Mouse (Mus musculus) forebrain, postnatal 0 days (tissue): ENCODE measurements around the gene E4f1. TPM values are rescaled to one million over a fixed set of nuclear protein-coding genes. Genes with fewer than 3 reads are reported as not detected.

ENCODE experiments used
- ATAC-seq: fragments of 200-750 bp; cut with Nextera tagmentation; 2 replicates; pipeline ENCODE4 v1.8.0; 2017; ENCODE audit warnings: mild to moderate bottlenecking, moderate library complexity
- DNase-seq: peaks from one replicate; pipeline ENCODE4 v3.0.0-alpha.2; 2015
- H3K27ac ChIP-seq: fragments of 300-500 bp; sonication (generic); 2 replicates; pipeline ENCODE4 v1.5.1; 2014; ENCODE audit warnings: low read depth, mild to moderate bottlenecking, antibody characterized with exemption, low read length, moderate library complexity, mixed read lengths
- H3K27me3 ChIP-seq: fragments of 300-500 bp; sonication (generic); 2 replicates; pipeline ENCODE4 v1.6.1; 2014; ENCODE audit warnings: mild to moderate bottlenecking, low read length, mixed read lengths; ENCODE audit not compliant: insufficient read depth
- H3K36me3 ChIP-seq: fragments of 300-500 bp; sonication (generic); 2 replicates; pipeline ENCODE4 v1.6.1; 2014; ENCODE audit warnings: mild to moderate bottlenecking, moderate library complexity; ENCODE audit not compliant: insufficient read depth
- H3K4me1 ChIP-seq: fragments of 300-500 bp; sonication (generic); 2 replicates; pipeline ENCODE4 v1.6.1; 2014; ENCODE audit warnings: antibody characterized with exemption; ENCODE audit not compliant: insufficient read depth
- H3K4me2 ChIP-seq: fragments of 300-500 bp; sonication (generic); 2 replicates; pipeline ENCODE4 v1.6.1; 2014; ENCODE audit warnings: low read depth, mild to moderate bottlenecking, moderate library complexity
- H3K4me3 ChIP-seq: fragments of 300-500 bp; sonication (generic); 2 replicates; pipeline ENCODE4 v1.5.1; 2014; ENCODE audit warnings: low read depth, low read length, mixed read lengths
- H3K9ac ChIP-seq: fragments of 300-500 bp; sonication (generic); 2 replicates; pipeline ENCODE4 v1.6.1; 2014; ENCODE audit warnings: mild to moderate bottlenecking
- H3K9me3 ChIP-seq: fragments of 300-500 bp; sonication (generic); 2 replicates; pipeline ENCODE4 v1.6.1; 2016; ENCODE audit warnings: low read length
- CTCF ChIP-seq: sonication (generic); IDR thresholded peaks from 2 replicates; pipeline ENCODE4 v1.5.1; 2016; ENCODE audit warnings: antibody characterized with exemption, control low read depth, low read depth
- WGBS: fragments of 180-500 bp; shearing (Covaris S2); extraction: QIAGEN DNeasy Blood & Tissue Kit; methylation state at CpG from one replicate; pipeline ENCODE4 v1.1.7; 2014; 5-methylcytosine and 5-hydroxymethylcytosine counted together
- polyA plus RNA-seq: library from polyadenylated mRNA; unstranded; fragments of >200 nt; fragmentation: Nextera tagmentation; extraction: Ambion mirVana; gene quantifications from 2 replicates; pipeline ENCODE4 v1.2.1, GENCODE M21; 2015
- total RNA-seq: library from RNA; depleted of rRNA; stranded (reverse); fragments of >200 nt; gene quantifications from 2 replicates; pipeline ENCODE4 v1.2.3, GENCODE M21; 2014; rRNA removed

The E4f1 gene
- total and polyA plus RNA-seq, 2 experiments from 2014 or later, result 25.6 to 37.5 TPM

DNA sequence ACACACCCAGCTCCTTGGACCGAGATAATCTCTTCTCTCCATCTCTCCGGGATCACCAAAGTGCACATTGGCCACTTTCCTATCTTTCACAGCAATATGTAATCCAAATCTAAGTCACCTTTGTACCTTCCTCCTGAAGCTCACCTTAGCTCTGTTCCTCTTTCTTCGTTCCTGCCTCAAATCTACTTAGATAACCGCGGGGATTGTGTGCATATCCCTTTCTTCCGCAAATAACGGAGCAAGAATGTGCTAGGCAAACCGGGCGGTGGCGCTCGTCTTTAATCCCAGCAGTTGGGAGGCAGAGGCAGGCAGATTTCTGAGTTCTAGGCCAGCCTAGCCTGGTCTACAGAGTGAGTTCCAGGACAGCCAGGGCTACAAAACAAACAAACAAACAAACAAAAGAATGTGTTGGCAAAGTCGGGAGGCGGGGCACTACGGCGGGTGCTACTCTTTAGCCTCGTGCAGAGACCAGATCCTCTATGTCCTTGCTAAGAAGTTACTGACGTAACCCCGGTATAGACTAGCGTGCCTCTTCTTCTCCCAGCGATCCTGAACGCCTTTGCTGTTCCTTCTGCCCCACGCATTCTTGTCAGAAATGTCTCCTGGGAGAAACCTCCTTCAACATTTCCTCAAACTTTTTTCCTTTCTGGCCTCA lies 56.4 kb downstream of the E4f1 start:
- Histone ChIP-seq H3K9me3 (no peaks in the 10 kb centered on the region), H3K9ac (peak overlapping the region; percentile 39), H3K4me2 (peak overlapping the region; percentile 80), H3K4me3 (peak overlapping the region; percentile 59), H3K27me3 (no peaks in the 10 kb centered on the region), H3K36me3 (peaks cover 48% of the 10 kb centered on the region), H3K27ac (peak overlapping the region; percentile 91), H3K4me1 (peaks cover 10% of the 10 kb centered on the region; the same call in 1 of the 2 replicates)
- DNase-seq (no peak), ATAC-seq (peak; percentile 2; the same call in 1 of the 2 replicates)
- 33% methylated on average over 22 of the region's 22 CpGs for WGBS
- no peak for TF ChIP-seq CTCF

DNA sequence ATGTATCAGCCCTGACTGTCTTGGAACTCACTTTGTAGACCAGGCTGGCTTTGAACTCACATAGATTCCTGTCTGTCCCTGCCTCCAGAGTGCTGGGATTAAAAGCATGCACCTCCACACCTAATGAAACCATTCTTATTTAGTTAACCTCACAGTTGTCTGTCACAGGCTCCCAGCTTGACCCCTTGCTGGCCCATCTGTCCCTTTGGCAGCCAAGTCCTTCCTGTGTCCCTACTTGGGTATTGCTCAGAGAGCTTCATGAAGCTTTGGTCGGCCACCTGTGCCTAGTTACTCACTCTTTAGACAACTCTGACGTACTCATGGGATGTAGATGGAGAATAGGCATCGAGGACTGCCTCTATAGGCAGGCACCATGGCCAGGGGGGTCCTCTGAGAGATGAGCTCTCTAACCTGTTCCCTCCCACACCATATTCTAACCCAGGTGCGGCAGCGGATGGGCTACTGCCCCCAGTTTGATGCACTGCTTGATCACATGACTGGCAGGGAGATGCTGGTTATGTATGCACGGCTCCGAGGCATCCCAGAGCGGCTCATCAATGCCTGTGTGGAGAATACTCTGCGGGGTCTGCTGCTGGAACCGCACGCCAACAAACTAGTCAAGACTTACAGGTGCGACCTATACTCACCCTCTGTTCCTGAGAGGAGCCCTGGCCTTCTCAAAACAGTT lies 62.9 kb downstream of the E4f1 start:
- Histone ChIP-seq H3K27me3 (no peaks in the 10 kb centered on the region), H3K4me3 (no peak overlapping the region), H3K9ac (no peak overlapping the region), H3K4me2 (no peak overlapping the region), H3K36me3 (peaks cover 74% of the 10 kb centered on the region), H3K9me3 (no peaks in the 10 kb centered on the region), H3K4me1 (no peaks in the 10 kb centered on the region), H3K27ac (no peak overlapping the region)
- 88% methylated on average over 12 of the region's 12 CpGs for WGBS
- TF ChIP-seq CTCF, result no peak
- DNase-seq (no peak), ATAC-seq (no peak)

DNA sequence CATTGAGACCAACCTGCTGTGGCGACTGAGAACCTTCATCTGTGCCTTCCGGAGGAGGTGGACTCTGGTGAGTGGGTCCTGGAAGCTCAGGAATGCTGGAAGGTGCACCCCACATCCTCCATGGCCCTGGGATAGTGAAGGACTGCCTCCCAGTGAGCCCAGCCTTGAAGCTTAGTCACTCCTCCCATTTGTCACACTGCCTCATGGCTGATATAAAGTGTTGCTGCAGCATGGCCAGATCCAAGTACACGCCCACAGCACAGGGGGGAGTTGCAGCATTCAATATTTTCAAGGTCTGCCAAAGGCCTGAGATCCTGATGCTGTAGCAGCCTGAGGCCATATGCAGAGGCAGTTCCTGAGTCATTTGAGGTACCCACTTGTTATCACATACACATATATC lies 67.7 kb downstream of the E4f1 start:
- Histone ChIP-seq H3K9ac (no peak overlapping the region), H3K4me3 (no peak overlapping the region), H3K27me3 (no peaks in the 10 kb centered on the region), H3K4me1 (no peaks in the 10 kb centered on the region), H3K27ac (no peak overlapping the region), H3K4me2 (no peak overlapping the region), H3K9me3 (no peaks in the 10 kb centered on the region), H3K36me3 (peaks cover 87% of the 10 kb centered on the region)
- no peak for DNase-seq
- ATAC-seq, result no peak
- no peak for TF ChIP-seq CTCF
- 85% methylated on average over 3 of the region's 3 CpGs for WGBS

DNA sequence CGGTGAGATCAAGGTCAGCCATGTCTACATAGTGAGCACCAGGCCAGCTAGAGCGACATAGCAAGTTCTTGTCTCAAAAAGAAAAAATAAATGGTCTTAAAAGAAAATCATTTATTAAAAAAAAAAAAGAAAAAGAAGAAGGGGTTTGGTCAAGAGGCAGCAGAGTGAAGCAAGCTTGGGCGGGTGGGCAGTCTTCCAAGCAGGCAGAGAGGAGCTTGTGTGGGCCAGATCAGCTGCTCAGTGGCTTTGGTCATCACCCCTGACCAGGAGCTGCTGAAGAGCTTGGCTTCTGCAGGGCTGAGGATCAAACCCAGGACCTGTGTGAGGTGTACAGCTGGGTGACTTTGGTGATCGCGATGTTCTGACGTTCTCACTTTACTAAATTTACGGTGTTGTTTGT lies 75.7 kb downstream of the E4f1 start:
- ATAC-seq (no peak), DNase-seq (no peak)
- Histone ChIP-seq H3K4me1 (no peaks in the 10 kb centered on the region), H3K27me3 (no peaks in the 10 kb centered on the region), H3K27ac (no peak overlapping the region), H3K36me3 (peaks cover 72% of the 10 kb centered on the region), H3K4me3 (no peak overlapping the region), H3K4me2 (no peak overlapping the region), H3K9me3 (no peaks in the 10 kb centered on the region), H3K9ac (no peak overlapping the region)
- no peak for TF ChIP-seq CTCF
- WGBS, result 91% methylated on average over 7 of the region's 7 CpGs

Other genes with a start within 250 kb of the E4f1 start
- gene Tedc2, start 249.5 kb downstream of the E4f1 start, total RNA-seq, result 19.7 and 20.1 TPM in 2 replicates
- gene Tedc2, start 249.5 kb downstream of the E4f1 start, polyA plus RNA-seq, result 9.6 and 10.0 TPM in 2 replicates
- gene Ccnf, start 218.8 kb downstream of the E4f1 start, total RNA-seq, result 6.2 and 7.4 TPM in 2 replicates
- 4.1 and 6.9 TPM in 2 replicates for gene Ccnf, start 218.8 kb downstream of the E4f1 start, polyA plus RNA-seq
- 0.38 and 0.62 TPM in 2 replicates for gene Abca17, start 119.2 kb downstream of the E4f1 start, total RNA-seq
- 0.70 and 0.86 TPM in 2 replicates for gene Abca17, start 119.2 kb downstream of the E4f1 start, polyA plus RNA-seq
- 53.0 and 71.2 TPM in 2 replicates for gene Abca3, start 118.4 kb downstream of the E4f1 start, total RNA-seq
- 15.5 and 22.9 TPM in 2 replicates for gene Abca3, start 118.4 kb downstream of the E4f1 start, polyA plus RNA-seq
- 289 and 291 TPM in 2 replicates for gene Rnps1, start 55.7 kb downstream of the E4f1 start, total RNA-seq
- 361 and 363 TPM in 2 replicates for gene Rnps1, start 55.7 kb downstream of the E4f1 start, polyA plus RNA-seq
- 20.2 and 22.0 TPM in 2 replicates for gene Eci1, start 43.7 kb downstream of the E4f1 start, total RNA-seq
- gene Eci1, start 43.7 kb downstream of the E4f1 start, polyA plus RNA-seq, result 23.3 and 30.0 TPM in 2 replicates
- gene Dnase1l2, start 27.2 kb downstream of the E4f1 start, total RNA-seq, result 4.7 and 6.2 TPM in 2 replicates
- 0.82 and 0.92 TPM in 2 replicates for gene Dnase1l2, start 27.2 kb downstream of the E4f1 start, polyA plus RNA-seq
- gene Pgp, start 79 bp upstream of the E4f1 start, total RNA-seq, result 37.8 and 39.5 TPM in 2 replicates
- gene Pgp, start 79 bp upstream of the E4f1 start, polyA plus RNA-seq, result 68.1 and 72.5 TPM in 2 replicates
- gene Bricd5, start 3.6 kb upstream of the E4f1 start, total RNA-seq, result 1.2 and 2.0 TPM in 2 replicates
- 1.6 and 4.3 TPM in 2 replicates for gene Bricd5, start 3.6 kb upstream of the E4f1 start, polyA plus RNA-seq
- gene Mlst8, start 8.8 kb upstream of the E4f1 start, total RNA-seq, result 36.5 and 45.5 TPM in 2 replicates
- 23.9 and 28.2 TPM in 2 replicates for gene Mlst8, start 8.8 kb upstream of the E4f1 start, polyA plus RNA-seq
- gene Caskin1, start 18.3 kb upstream of the E4f1 start, total RNA-seq, result 90.0 and 113 TPM in 2 replicates
- gene Caskin1, start 18.3 kb upstream of the E4f1 start, polyA plus RNA-seq, result 14.9 and 25.3 TPM in 2 replicates
- 145 and 168 TPM in 2 replicates for gene Traf7, start 57.6 kb upstream of the E4f1 start, total RNA-seq
- 81.4 and 82.0 TPM in 2 replicates for gene Traf7, start 57.6 kb upstream of the E4f1 start, polyA plus RNA-seq
- gene Rab26, start 63.9 kb upstream of the E4f1 start, total RNA-seq, result 5.0 and 7.1 TPM in 2 replicates
- gene Rab26, start 63.9 kb upstream of the E4f1 start, polyA plus RNA-seq, result 10.1 and 12.4 TPM in 2 replicates
- gene Pkd1, start 79.5 kb upstream of the E4f1 start, total RNA-seq, result 48.9 and 58.8 TPM in 2 replicates
- gene Pkd1, start 79.5 kb upstream of the E4f1 start, polyA plus RNA-seq, result 4.9 and 8.9 TPM in 2 replicates
- gene Tsc2, start 162.3 kb upstream of the E4f1 start, total RNA-seq, result 81.2 and 92.6 TPM in 2 replicates
- 44.2 and 56.2 TPM in 2 replicates for gene Tsc2, start 162.3 kb upstream of the E4f1 start, polyA plus RNA-seq
- 10.1 and 10.2 TPM in 2 replicates for gene Nthl1, start 162.4 kb upstream of the E4f1 start, total RNA-seq
- 8.6 and 9.8 TPM in 2 replicates for gene Nthl1, start 162.4 kb upstream of the E4f1 start, polyA plus RNA-seq
- 43.5 and 54.5 TPM in 2 replicates for gene Slc9a3r2, start 180.0 kb upstream of the E4f1 start, total RNA-seq
- 42.0 and 48.3 TPM in 2 replicates for gene Slc9a3r2, start 180.0 kb upstream of the E4f1 start, polyA plus RNA-seq
- not detected in 2 replicates for gene Npw, start 188.1 kb upstream of the E4f1 start, total RNA-seq
- gene Npw, start 188.1 kb upstream of the E4f1 start, polyA plus RNA-seq, result 0.64 and 0.96 TPM in 2 replicates
- 31.2 and 41.5 TPM in 2 replicates for gene Zfp598, start 199.4 kb upstream of the E4f1 start, total RNA-seq
- 14.6 and 15.0 TPM in 2 replicates for gene Zfp598, start 199.4 kb upstream of the E4f1 start, polyA plus RNA-seq
- 218 and 221 TPM in 2 replicates for gene Syngr3, start 219.6 kb upstream of the E4f1 start, total RNA-seq
- 255 and 290 TPM in 2 replicates for gene Syngr3, start 219.6 kb upstream of the E4f1 start, polyA plus RNA-seq
- gene Gfer, start 225.8 kb upstream of the E4f1 start, total RNA-seq, result 34.5 and 34.7 TPM in 2 replicates
- 35.4 and 38.0 TPM in 2 replicates for gene Gfer, start 225.8 kb upstream of the E4f1 start, polyA plus RNA-seq
- gene Noxo1, start 225.9 kb upstream of the E4f1 start, total RNA-seq, result 3.8 and 4.5 TPM in 2 replicates
- 1.4 and 2.5 TPM in 2 replicates for gene Noxo1, start 225.9 kb upstream of the E4f1 start, polyA plus RNA-seq
- 39.0 and 59.2 TPM in 2 replicates for gene Tbl3, start 237.3 kb upstream of the E4f1 start, total RNA-seq
- 45.7 and 48.0 TPM in 2 replicates for gene Tbl3, start 237.3 kb upstream of the E4f1 start, polyA plus RNA-seq
- gene Rnf151, start 247.8 kb upstream of the E4f1 start, total RNA-seq, result 0.69 TPM in 1 of 2 replicates, not detected in the other
- gene Rnf151, start 247.8 kb upstream of the E4f1 start, polyA plus RNA-seq, result not detected in 2 replicates
- gene Rps2, start 247.8 kb upstream of the E4f1 start, total RNA-seq, result 2,317 and 3,198 TPM in 2 replicates
- gene Rps2, start 247.8 kb upstream of the E4f1 start, polyA plus RNA-seq, result 884 and 936 TPM in 2 replicates